8 mouse cellular contexts compared by ENCODE assay signal in the genomic region with DNA sequence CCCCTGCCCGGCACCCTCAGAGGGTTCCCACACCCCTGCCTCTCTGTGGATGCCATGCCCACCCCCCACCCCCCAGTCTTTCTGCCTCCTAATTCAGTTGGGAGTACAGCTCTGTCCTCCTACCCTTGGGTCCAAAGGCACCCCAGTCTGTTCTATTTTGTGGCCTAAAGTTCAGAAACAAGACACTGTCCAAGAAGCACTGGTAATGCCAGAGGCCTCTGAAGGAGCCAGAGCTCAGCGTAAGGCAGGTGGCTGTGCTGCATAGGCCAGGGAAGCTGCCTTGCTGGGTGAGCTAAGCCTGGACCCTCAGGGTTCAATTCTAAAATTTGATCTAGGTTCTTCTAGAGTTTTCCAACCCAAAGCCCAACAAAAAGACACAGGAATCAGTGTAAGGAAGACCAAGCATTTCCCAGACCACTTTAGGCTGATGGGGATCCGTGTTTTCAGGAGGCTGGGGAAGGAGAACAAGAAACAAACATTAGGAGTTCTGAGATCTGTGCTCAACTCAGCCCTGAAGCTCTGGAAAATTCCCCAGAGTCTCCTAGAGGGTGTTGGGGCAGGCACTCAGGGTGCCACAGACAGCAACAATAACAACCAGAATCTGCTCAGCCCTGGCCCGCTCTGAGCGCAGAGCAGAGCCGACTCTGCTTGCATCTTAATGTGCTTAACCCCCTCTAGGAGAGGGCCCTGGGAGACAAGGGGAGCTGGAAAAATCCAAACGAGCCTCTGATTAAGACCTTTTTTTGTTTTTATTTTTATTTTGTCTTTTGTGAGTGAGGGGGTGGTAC.
DNase-seq lines count a peak whose midpoint lies in the region; ATAC-seq and TF ChIP-seq lines count a peak whose summit lies in the region.

No protein-coding gene starts in this region.

- peak overlapping the region; percentile 100 for H3K27ac ChIP-seq in layer of hippocampus, adult 2 months
- peak overlapping the region; percentile 97 for H3K27ac ChIP-seq in embryonic facial prominence, embryonic 11.5 days (replicated peaks; ENCODE audit: low read depth, low read length)
- peak overlapping the region; percentile 98 for H3K27ac ChIP-seq in intestine, embryonic 15.5 days
- peak overlapping the region; percentile 100 for H3K27ac ChIP-seq in midbrain, embryonic 16.5 days (ENCODE audit: low read length)

- no peak for DNase-seq in layer of hippocampus, adult 2 months (ENCODE audit: low spot score in 2 of 2)
- no peak for DNase-seq in layer of hippocampus, postnatal 36 days
- no peak for DNase-seq in embryonic facial prominence, embryonic 11.5 days (ENCODE audit: low spot score)
- DNase-seq in ovary, postnatal 10 days (ENCODE audit: low spot score), result no peak
- DNase-seq in layer of hippocampus, adult 9-10 months (ENCODE audit: low spot score), result no peak

- H3K9ac ChIP-seq in embryonic facial prominence, embryonic 11.5 days (replicated peaks; ENCODE audit: low read length), result peak overlapping the region; percentile 46
- peak overlapping the region; percentile 21 for H3K9ac ChIP-seq in intestine, embryonic 15.5 days
- H3K9ac ChIP-seq in midbrain, embryonic 16.5 days (ENCODE audit: low read depth, low read length), result peak overlapping the region; percentile 66

- H3K9me3 ChIP-seq in embryonic facial prominence, embryonic 11.5 days (replicated peaks; ENCODE audit: control insufficient read depth, low read length), result no peaks in the 10 kb centered on the region
- H3K9me3 ChIP-seq in intestine, embryonic 15.5 days, result no peaks in the 10 kb centered on the region
- H3K9me3 ChIP-seq in midbrain, embryonic 16.5 days (replicated peaks; ENCODE audit: control insufficient read depth, low read length, poor library complexity, severe bottlenecking), result no peaks in the 10 kb centered on the region

- no peaks in the 10 kb centered on the region for H3K36me3 ChIP-seq in embryonic facial prominence, embryonic 11.5 days (replicated peaks; ENCODE audit: control insufficient read depth, insufficient read depth, low read depth, low read length)
- no peaks in the 10 kb centered on the region for H3K36me3 ChIP-seq in intestine, embryonic 15.5 days
- H3K36me3 ChIP-seq in midbrain, embryonic 16.5 days (ENCODE audit: control insufficient read depth, insufficient read depth, low read length), result no peaks in the 10 kb centered on the region

- no peak overlapping the region for H3K4me2 ChIP-seq in embryonic facial prominence, embryonic 11.5 days (ENCODE audit: low read depth, low read length)
- H3K4me2 ChIP-seq in intestine, embryonic 15.5 days (replicated peaks), result peak overlapping the region; percentile 20; the same call in 1 of the 2 replicates
- H3K4me2 ChIP-seq in midbrain, embryonic 16.5 days (ENCODE audit: low read length), result no peak overlapping the region

- ATAC-seq in embryonic facial prominence, embryonic 11.5 days (replicated peaks; ENCODE audit: insufficient number of reproducible peaks, low FRiP score, low TSS enrichment, low read depth), result no peak
- no peak for ATAC-seq in intestine, embryonic 15.5 days
- ATAC-seq in midbrain, embryonic 16.5 days, result no peak
- ATAC-seq in inflammation-experienced regulatory T-cells, adult 6 months, result no peak

- TF ChIP-seq CTCF in layer of hippocampus, adult 2 months (conservative IDR thresholded peaks at IDR 0.05), result no peak

- no peak overlapping the region for H3K4me3 ChIP-seq in layer of hippocampus, adult 2 months
- no peak overlapping the region for H3K4me3 ChIP-seq in embryonic facial prominence, embryonic 11.5 days (ENCODE audit: low read depth, low read length)
- no peak overlapping the region for H3K4me3 ChIP-seq in intestine, embryonic 15.5 days (replicated peaks)
- H3K4me3 ChIP-seq in midbrain, embryonic 16.5 days (ENCODE audit: low read depth, low read length), result no peak overlapping the region

- H3K27me3 ChIP-seq in embryonic facial prominence, embryonic 11.5 days (ENCODE audit: control insufficient read depth, insufficient read depth, low read length), result no peaks in the 10 kb centered on the region
- no peaks in the 10 kb centered on the region for H3K27me3 ChIP-seq in intestine, embryonic 15.5 days (replicated peaks)
- no peaks in the 10 kb centered on the region for H3K27me3 ChIP-seq in midbrain, embryonic 16.5 days (ENCODE audit: control insufficient read depth, insufficient read depth, low read depth, low read length)

- 17% methylated on average over 7 of the region's 7 CpGs for WGBS in embryonic facial prominence, embryonic 11.5 days
- WGBS in intestine, embryonic 15.5 days, result 41% methylated on average over 7 of the region's 7 CpGs
- WGBS in midbrain, embryonic 16.5 days, result 5% methylated on average over 7 of the region's 7 CpGs

- H3K4me1 ChIP-seq in embryonic facial prominence, embryonic 11.5 days (ENCODE audit: control insufficient read depth, insufficient read depth, low read length), result peaks cover 38% of the 10 kb centered on the region
- H3K4me1 ChIP-seq in intestine, embryonic 15.5 days (replicated peaks), result peaks cover 72% of the 10 kb centered on the region
- H3K4me1 ChIP-seq in midbrain, embryonic 16.5 days (ENCODE audit: control insufficient read depth, insufficient read depth, low read length), result peaks cover 84% of the 10 kb centered on the region
